Mouse (Mus musculus) heart, postnatal 0 days (tissue): ENCODE results near the gene Cadm4.

Experiments
- CTCF ChIP-seq: IDR thresholded peaks from 2 replicates; pipeline ENCODE4 v1.5.1; 2016; ENCODE audit warnings: antibody characterized with exemption, control low read depth, low read depth
- EP300 ChIP-seq: IDR thresholded peaks from 2 replicates; pipeline ENCODE4 v1.6.1; 2016; ENCODE audit warnings: antibody characterized with exemption, low read depth

DNA sequence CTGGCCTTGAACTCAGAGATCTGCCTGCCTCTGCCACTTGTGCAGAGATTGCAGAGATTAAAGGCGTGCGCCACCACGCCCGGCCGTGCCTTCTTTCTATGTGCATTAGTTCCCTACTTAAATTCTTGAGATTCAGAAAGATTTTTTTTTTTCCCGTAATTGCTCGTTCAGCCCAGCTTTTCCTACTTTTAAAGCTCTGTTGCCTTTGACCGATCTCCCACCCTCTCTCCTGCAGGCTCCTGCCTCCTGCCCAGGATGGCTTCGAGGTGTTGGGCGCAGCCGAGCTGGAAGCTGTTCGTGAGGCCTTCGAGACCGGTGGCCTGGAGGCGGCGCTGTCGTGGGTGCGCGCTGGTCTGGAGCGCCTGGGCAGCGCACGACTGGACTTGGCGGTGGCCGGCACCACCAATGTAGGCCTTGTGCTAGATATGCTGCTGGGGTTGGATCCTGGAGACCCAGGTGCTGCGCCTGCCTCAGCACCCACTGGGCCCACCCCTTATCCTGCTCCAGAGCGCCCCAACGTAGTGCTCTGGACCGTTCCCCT lies 51.3 kb downstream of the Cadm4 start:
- TF ChIP-seq CTCF (no peak), EP300 (no peak)
